12 mouse cellular contexts compared by ENCODE assay signal in the genomic region with DNA sequence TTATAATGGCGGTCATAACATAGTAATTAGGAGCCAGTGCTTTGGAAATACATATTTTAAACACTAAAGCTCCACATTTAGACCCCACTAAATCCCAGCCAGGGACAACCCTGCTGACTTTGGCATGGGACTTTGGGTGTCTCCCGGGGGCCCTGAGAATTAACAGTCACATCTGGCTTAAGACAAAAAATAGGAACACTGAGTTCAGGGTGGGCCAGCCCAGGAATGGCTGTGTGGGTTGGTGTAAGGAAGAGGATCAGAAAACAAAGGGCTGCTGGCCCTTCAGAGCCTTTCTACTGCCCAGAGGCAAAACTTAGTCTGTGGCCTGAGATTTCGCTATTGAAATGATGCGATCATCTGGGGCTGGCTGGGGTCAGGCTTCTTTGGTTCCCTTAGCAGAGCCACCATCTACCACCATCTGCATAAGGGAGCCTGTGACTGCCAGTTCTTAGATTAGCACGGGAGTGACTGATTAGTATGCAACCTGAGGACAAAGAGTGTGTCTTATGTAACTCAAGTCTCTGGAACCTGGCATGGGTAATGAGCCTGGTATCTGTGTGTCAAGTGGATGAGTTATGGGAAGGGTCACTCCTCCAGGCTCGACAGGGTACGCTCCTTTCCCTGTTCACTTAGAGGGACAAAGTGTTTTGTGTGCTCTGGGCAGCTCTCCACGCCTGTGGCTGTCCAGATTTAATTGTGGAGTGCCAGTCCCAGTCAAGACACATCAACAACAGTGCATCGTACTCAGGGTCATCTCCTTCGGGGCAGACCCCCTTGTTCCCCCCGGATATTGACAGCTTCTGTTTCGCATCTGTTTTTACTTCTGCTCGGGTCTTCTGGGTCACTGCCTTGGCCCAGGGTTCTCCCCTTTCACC.
DNase-seq lines count a peak whose midpoint lies in the region.
"Had no signal": no experiment of that assay in that cellular context is flagged by ENCODE, and none has a peak within 500 bp of the region (broad histone marks: within the 10 kb centered on the region; RNA-seq: fewer than 3 reads in every experiment).

No protein-coding gene starts in this region.

- 37% methylated on average over 13 of the region's 13 CpGs for WGBS in heart, embryonic 10.5 days

- H3K4me1 ChIP-seq in heart, embryonic 10.5 days, result peaks cover 27% of the 10 kb centered on the region
- H3K4me1 ChIP-seq: liver, embryonic 15.5 days had no signal

- DNase-seq in kidney, adult 9 months, result peak; percentile 3
- no peak for DNase-seq in kidney, adult 11 months
- DNase-seq in embryo, embryonic 9.5 days (ENCODE audit: extremely low spot score), result peak; percentile 85
- DNase-seq in heart, embryonic 10.5 days (ENCODE audit: low spot score), result no peak
- peak; percentile 74 for DNase-seq in mesoderm, embryonic 11.5 days (ENCODE audit: low read depth, low spot score)
- DNase-seq in spleen, postnatal 14 days (ENCODE audit: low spot score in 2 of 2), result no peak
- DNase-seq in left cerebral cortex, postnatal 14 days (ENCODE audit: low spot score in 2 of 2), result no peak
- no peak for DNase-seq in urinary bladder, postnatal 36 days (ENCODE audit: low spot score in 2 of 2)
- DNase-seq: adrenal gland, adult 8-10 months; cerebellum, adult 2 months had no signal

- H3K27ac ChIP-seq in heart, embryonic 10.5 days, result peak overlapping the region; percentile 57
- H3K27ac ChIP-seq: liver, embryonic 15.5 days had no signal

- peak overlapping the region; percentile 34 for H3K4me3 ChIP-seq in heart, embryonic 10.5 days
- H3K4me3 ChIP-seq: liver, embryonic 15.5 days had no signal

- no peaks in the 10 kb centered on the region for H3K27me3 ChIP-seq in heart, embryonic 10.5 days (ENCODE audit: insufficient read depth, poor library complexity, severe bottlenecking)
- H3K27me3 ChIP-seq: liver, embryonic 15.5 days had no signal

- H3K9me3 ChIP-seq in heart, embryonic 10.5 days, result no peaks in the 10 kb centered on the region
- H3K9me3 ChIP-seq: G1E; liver, embryonic 15.5 days had no signal

- H3K36me3 ChIP-seq in heart, embryonic 10.5 days, result 0 out of 2 replicates have a peak, but pooled peaks cover 2% of the 10 kb centered on the region
- H3K36me3 ChIP-seq: G1E; liver, embryonic 15.5 days had no signal

- intact Hi-C loops in left cerebral cortex, postnatal 14 days (cut with DNase I), result no loop called here

Comparison
In these comparisons a context has a peak if more than half of its experiments do, and no peak if none do; other contexts are left out.
1. DNase-seq: peak in kidney, adult 9 months (single experiment), embryo, embryonic 9.5 days (single experiment) and mesoderm, embryonic 11.5 days (single experiment); none in kidney, adult 11 months (single experiment), heart, embryonic 10.5 days (single experiment), spleen, postnatal 14 days (0 of 2), left cerebral cortex, postnatal 14 days (0 of 2) and urinary bladder, postnatal 36 days (0 of 2).